Mouse (Mus musculus): ENCODE results near the gene Dnah11.

Gene Dnah11
- long read RNA-seq, experiment 1: 0 reads
- long read RNA-seq, experiment 2: 0 reads

- intact Hi-C loops (cut with DNase I): no loop called here
Observed at GRCm38 (mm10) chr12:118198386-118199093, at the start of gene Dnah11. TSS of gene Dnah11 (minus strand) at chr12:118199043.

GRCm38 (mm10) chr12:118221182-118221581 is 22.3 kb upstream of the Dnah11 start:
- intact Hi-C loops (cut with DNase I): no loop called here

GRCm38 (mm10) chr12:118220062-118220461 is 21.2 kb upstream of the Dnah11 start:
- intact Hi-C loops (cut with DNase I): no loop called here

GRCm38 (mm10) chr12:118212163-118212562 is 13.3 kb upstream of the Dnah11 start:
- intact Hi-C loops (cut with DNase I): no loop called here

GRCm38 (mm10) chr12:118196583-118196982 is 2.3 kb downstream of the Dnah11 start:
- intact Hi-C loops (cut with DNase I): no loop called here

GRCm38 (mm10) chr12:118189535-118189934 is 9.3 kb downstream of the Dnah11 start:
- intact Hi-C loops (cut with DNase I): no loop called here

GRCm38 (mm10) chr12:118187663-118188062 is 11.2 kb downstream of the Dnah11 start:
- intact Hi-C loops (cut with DNase I): no loop called here

- intact Hi-C loops (cut with DNase I): no loop called here
Observed at GRCm38 (mm10) chr12:118186881-118187489, 11.9 kb downstream of the Dnah11 start.

GRCm38 (mm10) chr12:118186120-118186880 is 12.5 kb downstream of the Dnah11 start:
- intact Hi-C loops (cut with DNase I): no loop called here

GRCm38 (mm10) chr12:118184731-118185130 is 14.1 kb downstream of the Dnah11 start:
- intact Hi-C loops (cut with DNase I): no loop called here

- intact Hi-C loops (cut with DNase I): no loop called here
Observed at GRCm38 (mm10) chr12:118177756-118178155, 21.1 kb downstream of the Dnah11 start.

- intact Hi-C loops (cut with DNase I): no loop called here
Observed at GRCm38 (mm10) chr12:118164785-118165184, 34.1 kb downstream of the Dnah11 start.

- intact Hi-C loops (cut with DNase I): no loop called here
Observed at GRCm38 (mm10) chr12:118156986-118157385, 41.9 kb downstream of the Dnah11 start.

GRCm38 (mm10) chr12:118147521-118148033 is 51.3 kb downstream of the Dnah11 start:
- intact Hi-C loops (cut with DNase I): no loop called here

- intact Hi-C loops (cut with DNase I): no loop called here
Observed at GRCm38 (mm10) chr12:118128116-118128515, 70.7 kb downstream of the Dnah11 start.

- intact Hi-C loops (cut with DNase I): no loop called here
Observed at GRCm38 (mm10) chr12:118119668-118120067, 79.2 kb downstream of the Dnah11 start.

GRCm38 (mm10) chr12:118112599-118112998 is 86.2 kb downstream of the Dnah11 start:
- intact Hi-C loops (cut with DNase I): no loop called here

- intact Hi-C loops (cut with DNase I): no loop called here
Observed at GRCm38 (mm10) chr12:118111896-118112295, 86.9 kb downstream of the Dnah11 start.

- intact Hi-C loops (cut with DNase I): no loop called here
Observed at GRCm38 (mm10) chr12:118107719-118108118, 91.1 kb downstream of the Dnah11 start.

- intact Hi-C loops (cut with DNase I): no loop called here
Observed at GRCm38 (mm10) chr12:118104520-118104919, 94.3 kb downstream of the Dnah11 start.

GRCm38 (mm10) chr12:118099694-118100093 is 99.1 kb downstream of the Dnah11 start:
- intact Hi-C loops (cut with DNase I): no loop called here

GRCm38 (mm10) chr12:118098257-118098656 is 100.6 kb downstream of the Dnah11 start:
- intact Hi-C loops (cut with DNase I): no loop called here
